Mouse (Mus musculus) small intestine, adult 2 months (tissue): ENCODE measurements around the gene Olfr1333. TPM values are rescaled to one million over a fixed set of nuclear protein-coding genes. Genes with fewer than 3 reads are reported as not detected.
"Not testable (repeated sequence)": the region's sequence is repeated elsewhere in the genome, so short reads cannot be mapped to it uniquely, and the experiment has no call there.

Source experiments
- H3K27ac ChIP-seq: fragments of 200-500 bp; 2 replicates; pipeline ENCODE4 v1.5.1; 2012; ENCODE audit warnings: low read depth, low read length, control low read depth, inconsistent platforms; ENCODE audit not compliant: insufficient read depth
- H3K27me3 ChIP-seq: fragments of 200-500 bp; 2 replicates; pipeline ENCODE4 v1.6.1; 2012; ENCODE audit warnings: mild to moderate bottlenecking, moderate library complexity, low read length, inconsistent platforms; ENCODE audit not compliant: control insufficient read depth, insufficient read depth
- H3K36me3 ChIP-seq: fragments of 200-500 bp; 2 replicates; pipeline ENCODE4 v1.6.1; 2012; ENCODE audit warnings: mild to moderate bottlenecking, low read length, control low read depth, inconsistent platforms; ENCODE audit not compliant: control insufficient read depth, insufficient read depth
- H3K4me1 ChIP-seq: fragments of 200-500 bp; 2 replicates; pipeline ENCODE4 v1.6.1; 2012; ENCODE audit warnings: low read length, inconsistent platforms, mixed read lengths; ENCODE audit not compliant: control insufficient read depth, insufficient read depth, insufficient read length
- H3K4me3 ChIP-seq: fragments of 200-500 bp; 2 replicates; pipeline ENCODE4 v1.5.1; 2012; ENCODE audit warnings: low read depth, mild to moderate bottlenecking, control low read depth, inconsistent platforms, low read length, moderate library complexity
- CTCF ChIP-seq: fragments of 200-500 bp; IDR thresholded peaks from 2 replicates; pipeline ENCODE4 v1.5.1; 2012; ENCODE audit warnings: low read depth, mild to moderate bottlenecking, control low read depth, inconsistent platforms, low read length, moderate library complexity, mixed read lengths; ENCODE audit not compliant: insufficient replicate concordance, insufficient read length; ENCODE audit errors: extremely low read depth
- POLR2A ChIP-seq: fragments of 200-500 bp; IDR thresholded peaks from 2 replicates; pipeline ENCODE4 v1.6.1; 2012; ENCODE audit warnings: low read depth, mild to moderate bottlenecking, control low read depth, inconsistent platforms, low read length, moderate library complexity
- WGBS: fragments of 180-500 bp; shearing (Covaris S2); methylation state at CpG from one replicate; pipeline ENCODE4 v1.1.7; 2018; 5-methylcytosine and 5-hydroxymethylcytosine counted together
- polyA plus RNA-seq: library from polyadenylated mRNA; depleted of rRNA; stranded (reverse); fragments of >200 nt; gene quantifications from 2 replicates; pipeline ENCODE4 v1.2.3, GENCODE M21; 2012; rRNA removed

Gene Olfr1333
- polyA plus RNA-seq = not detected in 2 replicates

DNA sequence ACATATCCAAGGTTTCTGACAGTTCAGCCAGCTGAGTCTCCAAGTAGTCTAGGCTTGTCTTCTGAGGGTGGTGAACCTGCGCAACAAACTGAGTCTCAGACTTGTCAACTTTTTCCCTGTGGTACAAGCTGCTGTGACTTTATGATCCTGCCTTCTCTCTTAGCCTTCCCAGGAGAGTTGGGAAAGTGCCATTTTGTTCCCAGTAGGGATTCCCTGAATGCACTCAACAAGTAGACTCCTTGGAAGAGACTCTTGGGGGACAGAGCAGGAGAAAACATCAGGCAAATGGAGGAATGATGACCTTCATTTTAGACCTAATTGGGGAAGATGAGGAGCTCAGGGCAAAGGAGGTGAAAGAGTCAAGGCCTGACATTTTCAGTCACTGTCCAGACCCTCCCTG lies at the start of gene Olfr1333:
TSS of gene Olfr1333 (minus strand) at position 101 of the 400 bp plus-strand sequence.
- TF ChIP-seq CTCF (no peak), POLR2A (no peak)
- Histone ChIP-seq H3K36me3 (no peaks in the 10 kb centered on the region), H3K27ac (no peak within 1 kb of the TSS), H3K4me1 (no peaks in the 10 kb centered on the region), H3K27me3 (no peaks in the 10 kb centered on the region), H3K4me3 (no peak within 1 kb of the TSS)
- WGBS = 91% methylated on average over 1 of the region's 1 CpGs

DNA sequence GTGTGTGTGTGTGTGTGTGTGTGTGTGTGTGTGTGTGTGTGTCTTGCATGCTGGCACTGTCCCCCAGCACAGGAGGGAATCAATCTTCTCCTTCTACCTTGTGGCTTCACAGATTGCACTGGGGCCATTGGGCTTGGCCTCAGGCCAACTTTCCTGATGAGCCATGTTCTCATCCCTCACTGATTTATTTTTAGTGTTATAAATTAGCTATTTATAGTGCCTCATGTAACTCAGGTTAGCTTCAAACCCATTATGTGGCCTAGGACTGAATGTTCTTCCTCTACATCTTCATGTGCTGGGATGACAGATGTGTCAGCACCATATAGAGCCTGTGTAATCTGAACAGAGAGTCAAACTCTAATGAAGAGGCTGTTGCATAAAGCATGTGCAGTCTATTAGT lies 31.5 kb upstream of the Olfr1333 start:
- no peaks in the 10 kb centered on the region for H3K27me3 ChIP-seq
- H3K4me3 ChIP-seq = no peak overlapping the region
- H3K36me3 ChIP-seq = no peaks in the 10 kb centered on the region
- no peak overlapping the region for H3K27ac ChIP-seq
- TF ChIP-seq CTCF = no peak
- no peak for TF ChIP-seq POLR2A
- no peaks in the 10 kb centered on the region for H3K4me1 ChIP-seq

DNA sequence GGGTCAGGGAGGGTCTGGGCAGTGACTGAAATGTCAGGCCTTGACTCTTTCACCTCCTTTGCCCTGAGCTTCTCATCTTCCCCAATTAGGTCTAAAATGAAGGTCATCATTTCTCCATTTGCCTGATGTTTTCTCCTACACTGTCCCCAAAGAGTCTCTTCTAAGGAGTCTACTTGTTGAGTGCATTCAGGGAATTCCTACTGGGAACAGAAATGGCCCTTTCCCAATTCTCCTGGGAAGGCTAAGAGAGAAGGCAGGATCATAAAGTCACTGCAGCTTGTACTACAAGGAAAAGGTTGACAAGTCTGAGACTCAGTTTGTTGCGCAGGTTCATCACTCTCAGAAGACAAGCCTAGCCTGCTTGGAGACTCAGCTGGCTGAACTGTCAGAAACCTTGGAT lies 28.3 kb upstream of the Olfr1333 start, which contains the start of gene Olfr1331:
TSS of gene Olfr1331 (plus strand) at position 301 of the 400 bp plus-strand sequence.
- TF ChIP-seq POLR2A (no peak), CTCF (no peak)
- 88% methylated on average over 1 of the region's 1 CpGs for WGBS
- no peaks in the 10 kb centered on the region for H3K36me3 ChIP-seq
- no peaks in the 10 kb centered on the region for H3K27me3 ChIP-seq
- no peaks in the 10 kb centered on the region for H3K4me1 ChIP-seq
- no peak within 1 kb of the TSS for H3K4me3 ChIP-seq
- H3K27ac ChIP-seq = no peak within 1 kb of the TSS

DNA sequence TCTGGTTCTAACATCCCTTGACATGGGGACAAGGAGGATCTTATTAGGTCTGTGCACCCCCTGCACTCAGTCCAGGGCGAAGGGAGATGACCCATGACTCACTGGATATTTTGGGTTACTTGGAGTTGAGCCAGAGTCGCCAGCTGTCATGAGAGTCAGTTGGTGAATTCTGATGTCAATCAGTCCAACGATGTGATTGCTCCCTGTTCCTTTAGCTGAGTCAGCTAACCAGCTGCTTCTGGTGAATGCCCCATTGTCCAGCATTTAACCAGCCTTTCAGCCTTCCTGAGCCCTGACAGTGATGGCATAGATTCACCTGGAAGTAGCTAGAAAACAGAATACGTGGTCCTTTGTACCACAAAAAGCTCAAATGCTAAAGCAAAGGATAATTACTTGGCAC lies 26.6 kb upstream of the Olfr1333 start:
- WGBS = 52% methylated on average over 4 of the region's 4 CpGs
- Histone ChIP-seq H3K4me3 (no peak overlapping the region), H3K27ac (no peak overlapping the region), H3K4me1 (no peaks in the 10 kb centered on the region), H3K27me3 (no peaks in the 10 kb centered on the region), H3K36me3 (no peaks in the 10 kb centered on the region)
- TF ChIP-seq CTCF = no peak
- TF ChIP-seq POLR2A = no peak

GRCm38 (mm10) chr4:118861791-118862190 lies 25.7 kb upstream of the Olfr1333 start:
- no peaks in the 10 kb centered on the region for H3K27me3 ChIP-seq
- WGBS = 79% methylated on average over 1 of the region's 1 CpGs
- TF ChIP-seq POLR2A (no peak), CTCF (no peak)
- H3K36me3 ChIP-seq = no peaks in the 10 kb centered on the region
- no peak overlapping the region for H3K4me3 ChIP-seq
- no peaks in the 10 kb centered on the region for H3K4me1 ChIP-seq
- H3K27ac ChIP-seq = no peak overlapping the region

DNA sequence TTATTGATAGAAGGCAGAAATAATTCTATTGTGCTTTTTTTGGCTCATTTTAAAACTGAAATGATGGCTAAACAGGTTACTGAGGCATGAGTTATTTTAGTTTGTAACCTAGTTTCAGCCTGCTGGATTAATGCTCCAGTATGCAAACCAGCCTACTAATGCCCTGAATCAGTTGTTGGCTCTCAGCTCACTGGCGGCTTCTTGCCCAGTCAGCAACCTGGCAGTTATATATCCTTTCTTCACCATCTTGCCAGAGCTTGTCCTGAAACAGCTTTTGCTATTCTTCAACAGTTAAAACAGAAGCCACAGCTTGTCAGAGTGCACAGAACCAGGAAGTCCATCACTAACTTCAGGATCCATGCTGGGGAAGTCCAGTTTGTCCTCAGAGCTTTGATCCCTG lies 17.2 kb downstream of the Olfr1333 start:
- TF ChIP-seq CTCF (no peak), POLR2A (no peak)
- no peaks in the 10 kb centered on the region for H3K36me3 ChIP-seq
- H3K27me3 ChIP-seq = no peaks in the 10 kb centered on the region
- 89% methylated on average over 1 of the region's 1 CpGs for WGBS
- H3K4me3 ChIP-seq = no peak overlapping the region
- H3K27ac ChIP-seq = no peak overlapping the region
- H3K4me1 ChIP-seq = no peaks in the 10 kb centered on the region

DNA sequence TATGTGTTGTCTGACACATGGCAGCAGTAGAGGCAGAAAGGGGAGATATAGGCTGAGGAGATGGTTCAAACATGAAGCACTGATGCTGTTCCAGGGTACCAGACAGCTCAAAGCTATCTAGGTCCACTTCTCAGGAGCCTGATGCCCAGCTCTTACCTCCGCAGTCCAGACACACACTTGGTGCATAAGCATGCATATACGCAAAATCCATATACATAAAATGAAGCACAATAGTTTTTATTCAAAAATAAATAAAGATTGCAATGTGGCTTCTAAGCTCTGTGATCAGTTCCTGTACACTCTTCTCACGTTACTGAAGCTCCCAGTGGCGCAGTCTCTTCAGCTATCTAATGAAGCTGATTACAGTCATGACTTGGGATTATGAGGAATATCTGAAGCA lies 26.2 kb downstream of the Olfr1333 start, which contains the start of gene Olfr1335:
TSS of gene Olfr1335 (minus strand) at position 101 of the 400 bp plus-strand sequence.
- no peaks in the 10 kb centered on the region for H3K36me3 ChIP-seq
- no peak within 1 kb of the TSS for H3K4me3 ChIP-seq
- no peaks in the 10 kb centered on the region for H3K27me3 ChIP-seq
- 84% methylated on average over 4 of the region's 4 CpGs for WGBS
- no peak within 1 kb of the TSS for H3K27ac ChIP-seq
- H3K4me1 ChIP-seq = no peaks in the 10 kb centered on the region
- TF ChIP-seq POLR2A (no peak), CTCF (no peak)

GRCm38 (mm10) chr4:118792796-118793195 lies 43.3 kb downstream of the Olfr1333 start:
- H3K4me1 ChIP-seq, H3K4me3 ChIP-seq, H3K36me3 ChIP-seq, H3K27ac ChIP-seq, H3K27me3 ChIP-seq: not testable (repeated sequence)

DNA sequence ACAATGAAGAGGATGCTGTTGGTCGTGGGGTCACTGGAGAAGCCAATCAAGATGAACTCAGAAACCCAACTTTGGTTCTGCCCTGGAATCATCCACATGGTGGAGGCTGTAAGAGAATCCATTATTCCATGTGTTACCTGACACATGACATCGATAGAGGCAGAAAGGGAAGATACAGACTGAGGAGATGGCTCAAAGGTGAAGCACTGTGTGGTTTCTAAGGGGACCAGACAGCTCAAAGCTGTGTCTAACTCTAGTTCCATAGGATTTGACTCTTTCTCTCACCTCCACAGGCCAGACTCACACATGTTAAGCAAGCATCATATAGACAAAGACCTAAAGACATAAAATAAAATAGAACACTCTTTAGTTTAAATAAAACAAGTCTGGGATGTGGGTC lies 53.6 kb downstream of the Olfr1333 start, which contains the start of gene Olfr1337:
TSS of gene Olfr1337 (minus strand) at position 101 of the 400 bp plus-strand sequence.
- no peak for TF ChIP-seq POLR2A
- TF ChIP-seq CTCF = no peak
- no peak within 1 kb of the TSS for H3K27ac ChIP-seq
- no peak within 1 kb of the TSS for H3K4me3 ChIP-seq
- no peaks in the 10 kb centered on the region for H3K27me3 ChIP-seq
- H3K4me1 ChIP-seq = no peaks in the 10 kb centered on the region
- 70% methylated on average over 2 of the region's 2 CpGs for WGBS
- no peaks in the 10 kb centered on the region for H3K36me3 ChIP-seq

Other genes with a start within 250 kb of the Olfr1333 start
- gene Cfap57, start 215.5 kb downstream of the Olfr1333 start, polyA plus RNA-seq = not detected in 2 replicates
- gene Ebna1bp2, start 215.5 kb downstream of the Olfr1333 start, polyA plus RNA-seq = 4.5 and 11.2 TPM in 2 replicates
- gene Olfr62, start 177.3 kb downstream of the Olfr1333 start, polyA plus RNA-seq = not detected in 2 replicates
- gene Olfr1342, start 143.5 kb downstream of the Olfr1333 start, polyA plus RNA-seq = 0.24 TPM in 1 of 2 replicates, not detected in the other
- gene Olfr1341, start 132.8 kb downstream of the Olfr1333 start, polyA plus RNA-seq = not detected in 2 replicates
- not detected in 2 replicates for gene Olfr1340, start 116.1 kb downstream of the Olfr1333 start, polyA plus RNA-seq
- not detected in 2 replicates for gene Olfr1339, start 104.1 kb downstream of the Olfr1333 start, polyA plus RNA-seq
- not detected in 2 replicates for gene Olfr1338, start 77.5 kb downstream of the Olfr1333 start, polyA plus RNA-seq
- gene Olfr1337, start 53.7 kb downstream of the Olfr1333 start, polyA plus RNA-seq = not detected in 2 replicates
- not detected in 2 replicates for gene Olfr1335, start 26.3 kb downstream of the Olfr1333 start, polyA plus RNA-seq
- not detected in 2 replicates for gene Olfr1331, start 28.4 kb upstream of the Olfr1333 start, polyA plus RNA-seq
- gene Olfr1330, start 52.3 kb upstream of the Olfr1333 start, polyA plus RNA-seq = not detected in 2 replicates
- gene Olfr1329, start 81.2 kb upstream of the Olfr1333 start, polyA plus RNA-seq = not detected in 2 replicates
- gene Olfr1328, start 102.3 kb upstream of the Olfr1333 start, polyA plus RNA-seq = not detected in 2 replicates
- gene Lao1, start 125.3 kb upstream of the Olfr1333 start, polyA plus RNA-seq = not detected in 2 replicates